Mouse (Mus musculus) erythroblast, embryonic 14.5 days (primary cell): ENCODE results near the gene Susd6.

Source experiments
- GATA1 ChIP-seq: IDR thresholded peaks from 2 replicates; pipeline ENCODE4 v1.6.1; 2012; ENCODE audit warnings: low read length, inconsistent platforms, mixed read lengths
- TAL1 ChIP-seq: IDR thresholded peaks from 3 replicates; pipeline ENCODE4 v1.6.1; 2012; ENCODE audit warnings: low read length, inconsistent platforms, mixed read lengths

GRCm38 (mm10) chr12:80930141-80930540 lies 139.8 kb downstream of the Susd6 start:
- TF ChIP-seq GATA1 = peak; percentile 64; the same call in 1 of the 2 replicates
- peak; percentile 76 for TF ChIP-seq TAL1
